Mouse (Mus musculus): Measurements from ENCODE around the gene 1700037C18Rik.

GRCm38 (mm10) chr16:3951141-3951540, 42.7 kb upstream of the 1700037C18Rik start:
- no peak for TF ChIP-seq TAL1 (IDR thresholded peaks at IDR 0.05; ENCODE audit: low read length)
- no peak for TF ChIP-seq GATA1 (IDR thresholded peaks at IDR 0.05; ENCODE audit: low read length)

Data from erythroblast, embryonic 14.5 days (primary cell).